Mouse (Mus musculus): ENCODE measurements around the gene Ankrd23.

Ankrd23 gene

DNA sequence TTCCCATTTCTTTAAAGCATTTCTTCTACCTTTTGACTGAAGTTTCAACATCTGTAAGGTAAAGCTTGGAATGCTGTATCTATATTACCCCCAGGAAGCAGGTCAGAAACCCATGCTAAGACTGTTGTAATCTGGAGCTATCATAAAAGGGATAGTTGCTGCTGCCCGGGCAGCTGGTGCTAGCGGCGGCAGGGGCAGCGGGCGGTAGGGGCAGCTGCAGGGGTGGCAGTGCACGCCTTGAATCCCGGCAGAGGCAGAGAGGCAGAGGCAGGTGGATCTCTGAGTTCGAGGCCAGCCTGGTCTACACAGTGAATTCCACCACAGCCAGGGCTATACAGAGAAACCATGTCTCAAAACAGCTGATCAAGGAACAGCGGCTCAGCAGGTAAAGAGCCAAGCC, 6.2 kb upstream of the Ankrd23 start:
- DNase-seq (ENCODE audit: low spot score): no peak

DNA sequence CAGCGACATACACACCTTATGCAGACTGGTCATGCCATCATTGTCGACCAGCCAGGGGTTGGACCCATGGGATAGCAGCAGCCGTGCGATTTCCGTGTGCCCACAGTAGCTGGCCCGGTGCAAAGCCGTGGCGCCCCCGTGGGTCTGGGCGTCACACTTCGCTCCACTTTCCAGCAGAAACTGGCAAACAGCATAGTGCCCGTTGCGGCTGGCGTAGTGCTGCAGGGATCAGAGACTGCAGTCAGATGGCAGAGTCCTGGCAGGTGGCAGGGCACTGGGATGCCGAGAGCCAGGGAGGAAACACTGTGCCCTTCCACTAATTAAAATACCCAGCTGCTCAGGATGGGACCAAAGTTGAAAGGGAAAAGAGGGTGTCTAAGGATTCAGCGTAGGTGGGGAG, 5.2 kb upstream of the Ankrd23 start:
- no peak for DNase-seq (ENCODE audit: low spot score)

DNA sequence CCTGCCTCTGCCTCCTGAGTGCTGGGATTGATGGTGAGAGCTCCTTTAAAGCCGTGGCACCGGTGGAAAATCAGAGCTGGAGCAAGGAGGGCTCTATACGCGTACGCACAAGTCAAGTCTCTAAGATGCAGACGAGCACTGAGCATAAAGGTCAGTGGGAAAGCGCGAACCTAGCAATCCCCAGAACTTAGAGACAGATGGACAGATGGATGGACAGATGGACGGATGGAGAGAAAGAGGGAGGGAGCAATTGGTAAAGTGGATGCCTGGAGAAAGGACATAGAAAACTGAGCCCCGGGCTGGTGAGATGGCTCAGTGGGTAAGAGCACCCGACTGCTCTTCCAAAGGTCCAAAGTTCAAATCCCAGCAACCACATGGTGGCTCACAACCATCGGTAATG, 4.1 kb upstream of the Ankrd23 start:
- DNase-seq (ENCODE audit: low spot score): no peak

DNA sequence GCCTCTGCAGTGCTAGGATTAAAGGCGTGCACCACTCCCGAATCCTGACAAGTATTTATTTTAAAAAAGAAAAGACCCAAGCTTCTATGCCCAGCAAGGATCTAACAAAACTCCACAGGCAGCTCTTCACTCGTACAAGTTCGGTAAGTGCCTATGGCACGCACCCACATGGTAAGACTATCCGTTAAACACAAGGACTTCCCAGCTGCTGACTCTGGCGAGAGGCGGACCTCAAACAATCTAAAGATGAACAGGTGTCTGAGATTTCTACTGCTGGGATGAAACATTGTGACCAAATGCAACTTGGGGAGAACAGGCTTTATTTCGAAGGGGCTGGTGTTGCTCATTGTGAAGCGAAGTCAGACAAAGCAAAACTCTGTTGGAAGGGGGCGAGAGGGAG, 3.4 kb upstream of the Ankrd23 start:
- DNase-seq (ENCODE audit: low spot score): no peak

DNA sequence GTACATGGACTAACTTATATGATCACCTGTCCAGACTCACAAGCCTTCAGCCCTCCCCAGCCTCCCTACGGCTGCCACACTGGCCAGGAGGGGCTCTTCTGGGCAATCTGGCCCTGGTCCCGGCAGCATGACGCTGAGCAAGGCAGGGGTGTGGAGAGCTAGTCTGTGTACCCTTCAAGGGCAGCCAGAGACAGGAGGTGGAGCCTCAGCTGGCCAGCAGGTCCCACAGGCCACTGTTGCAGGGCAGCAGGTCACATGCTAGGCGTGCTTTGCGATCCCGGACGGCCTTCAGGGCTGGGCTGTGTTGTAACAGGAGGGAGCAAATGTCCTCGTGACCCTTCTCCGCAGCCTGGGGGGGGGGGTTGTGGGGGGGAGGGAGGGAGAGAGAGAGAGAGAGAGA, 2.5 kb upstream of the Ankrd23 start, which contains the start of gene Gm42417:
TSS of gene Gm42417 (minus strand) at position 244 of the 400 bp plus-strand sequence.
- peak; percentile 92 for DNase-seq (ENCODE audit: low spot score)

DNA sequence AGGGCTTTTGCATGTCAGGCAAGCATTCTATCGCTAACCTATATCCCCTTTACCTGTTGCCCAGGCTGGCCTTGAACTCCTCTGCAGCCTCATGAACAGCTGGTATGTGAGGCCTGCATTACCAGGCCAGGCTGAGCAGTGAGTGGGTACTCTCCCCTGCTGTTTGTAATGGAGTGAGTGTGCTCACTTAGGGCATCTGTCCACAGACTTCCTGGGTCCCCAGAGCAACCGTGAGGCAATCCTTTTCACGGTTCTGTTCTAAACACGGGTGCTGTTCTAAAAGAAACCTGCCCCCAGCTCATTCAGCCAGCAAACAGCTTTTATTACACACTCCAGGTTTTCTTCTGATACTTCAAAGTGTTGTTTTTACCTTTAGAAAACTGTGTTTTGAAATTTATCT, 2.0 kb upstream of the Ankrd23 start:
- no peak for DNase-seq (ENCODE audit: low spot score)

DNA sequence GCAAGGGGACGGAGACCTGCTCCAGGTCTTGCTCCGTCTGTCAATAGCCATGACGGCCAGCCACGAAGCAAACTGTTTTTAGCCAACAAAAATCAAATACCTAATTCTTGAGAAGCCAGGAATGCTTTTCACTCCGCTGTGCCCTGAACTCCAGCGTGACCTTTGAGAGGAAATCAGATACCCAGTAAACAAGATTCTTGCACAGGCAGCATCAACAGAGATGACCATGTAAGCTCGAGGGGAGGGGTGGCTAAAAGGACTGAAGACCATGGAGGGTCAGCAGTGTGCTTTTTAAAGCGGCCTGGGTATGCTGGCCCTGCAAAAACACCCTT, 320 bp downstream of the Ankrd23 start:
- DNase-seq (ENCODE audit: low spot score): no peak

DNA sequence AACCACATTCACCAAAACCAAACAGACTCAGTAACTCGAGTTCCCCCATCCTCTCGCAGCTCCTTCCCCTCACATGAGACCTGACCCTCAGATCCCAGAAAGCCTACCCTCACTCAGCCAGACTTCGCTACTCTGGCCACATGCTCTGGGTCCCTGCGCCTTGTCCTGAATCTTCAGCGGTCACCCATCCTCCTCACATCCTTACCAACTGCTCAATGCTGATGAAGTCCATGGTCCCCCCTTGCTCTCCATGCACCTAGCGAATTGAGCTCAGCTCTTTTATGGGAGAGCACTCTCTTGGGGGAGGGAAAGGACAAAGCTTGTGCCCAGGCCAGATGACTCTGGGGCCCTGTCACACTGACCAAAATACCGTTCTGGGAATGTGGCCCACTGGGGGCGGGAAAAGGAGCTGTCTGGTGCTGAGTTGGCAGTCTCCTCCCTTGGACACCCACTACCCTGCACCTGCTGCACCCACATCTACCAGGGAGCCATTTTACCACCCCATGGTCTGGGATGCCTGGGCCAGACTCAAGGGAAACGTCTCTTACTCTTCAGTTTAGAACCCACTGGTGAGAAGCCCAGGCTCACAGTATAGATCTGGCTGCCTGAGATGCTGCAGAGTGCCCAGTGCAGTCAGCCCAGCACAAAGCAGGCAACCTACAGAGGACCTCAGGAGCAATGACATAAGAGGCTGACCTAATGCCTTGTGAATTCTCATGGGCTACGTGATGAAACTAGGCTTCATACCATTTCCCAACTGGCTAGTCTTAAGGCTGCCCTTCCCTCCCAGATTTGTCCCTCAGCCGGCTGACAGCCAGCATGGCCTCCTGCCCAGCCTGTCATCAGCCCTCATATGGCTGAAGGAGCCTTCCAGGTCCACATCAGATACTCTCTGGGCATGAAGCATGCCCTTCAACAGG, 946 bp downstream of the Ankrd23 start:
- no peak for DNase-seq (ENCODE audit: low spot score)

DNA sequence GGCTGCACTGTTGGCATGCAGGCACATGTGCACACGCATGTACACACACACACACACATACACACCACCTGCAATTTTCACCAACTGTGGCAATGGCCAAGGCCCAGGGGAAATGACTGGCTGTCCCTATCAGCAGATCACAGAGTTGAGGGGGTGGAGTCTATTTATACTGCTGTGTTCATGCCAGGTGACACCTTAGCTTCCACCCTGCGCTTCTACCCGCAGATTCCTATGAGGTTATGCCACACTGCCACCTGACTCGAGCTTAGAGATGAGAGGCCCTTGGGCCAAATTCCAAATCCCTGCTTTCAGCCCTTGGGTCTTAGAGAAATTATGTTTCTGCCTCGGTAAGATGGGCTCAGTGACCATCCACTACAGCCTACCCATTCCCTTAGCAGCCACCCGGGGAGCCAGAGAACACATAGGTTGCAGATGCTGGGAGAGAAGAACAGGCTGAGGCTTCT, 2.1 kb downstream of the Ankrd23 start:
- no peak for DNase-seq (ENCODE audit: low spot score)

DNA sequence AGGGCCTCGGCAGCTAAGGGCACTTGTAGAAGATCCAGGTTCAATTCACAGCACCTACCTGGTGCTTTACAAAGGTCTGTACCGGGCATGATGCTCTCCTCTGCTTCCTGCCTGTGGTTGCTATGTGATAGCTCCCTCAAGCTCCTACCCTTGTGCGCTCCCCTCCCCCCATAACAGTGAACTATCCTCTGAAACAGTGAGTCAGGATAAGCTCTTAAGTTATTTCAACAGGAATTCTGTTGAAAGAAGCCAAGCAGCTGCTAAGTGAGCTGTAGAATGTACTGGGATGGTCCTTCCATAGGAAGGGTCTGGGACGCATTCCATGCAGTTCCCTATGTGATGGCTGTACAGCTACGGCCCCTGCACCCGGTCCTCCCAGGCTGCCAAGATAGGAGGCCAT, 3.1 kb downstream of the Ankrd23 start:
- no peak for DNase-seq (ENCODE audit: low spot score)

DNA sequence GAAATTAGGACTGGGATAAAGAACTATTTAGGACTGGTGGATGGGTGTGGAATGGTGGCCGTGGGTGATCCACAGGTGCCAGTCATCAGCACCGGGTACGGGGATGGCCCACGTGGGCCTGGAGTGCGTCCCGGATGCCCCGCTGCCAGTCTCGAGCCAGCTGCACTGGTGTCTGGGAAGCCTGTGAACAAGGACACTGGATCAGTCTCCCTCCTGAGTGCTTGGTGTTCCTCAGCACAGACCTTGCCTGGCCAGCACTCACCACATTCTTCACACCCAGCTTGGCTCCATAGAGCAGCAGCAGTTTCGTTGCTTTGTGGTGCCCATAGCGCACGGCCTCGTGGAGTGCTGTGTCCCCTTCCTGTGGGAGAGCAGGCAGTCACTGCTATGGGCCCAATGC, 5.2 kb downstream of the Ankrd23 start:
- no peak for DNase-seq (ENCODE audit: low spot score)

DNA sequence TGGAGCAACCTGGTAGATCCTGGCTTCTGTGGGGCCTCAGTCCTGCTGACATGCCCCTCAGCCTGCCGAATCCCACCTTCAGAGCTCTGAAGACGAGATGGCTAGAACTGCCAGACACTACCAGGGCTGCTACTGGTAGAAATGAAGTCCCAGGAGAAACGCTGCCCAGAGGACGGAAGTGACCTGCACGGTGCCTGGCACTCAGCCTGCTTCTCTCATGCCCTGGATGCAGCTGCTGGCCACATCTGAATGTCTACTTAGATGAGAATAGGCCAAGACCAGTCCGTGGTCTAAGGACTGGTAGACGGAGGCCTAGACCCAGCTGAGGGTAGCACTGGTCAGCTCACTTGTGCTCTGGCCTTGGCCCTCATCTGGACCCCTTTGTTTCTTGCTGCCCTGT, 5.7 kb downstream of the Ankrd23 start:
- no peak for DNase-seq (ENCODE audit: low spot score)

DNA sequence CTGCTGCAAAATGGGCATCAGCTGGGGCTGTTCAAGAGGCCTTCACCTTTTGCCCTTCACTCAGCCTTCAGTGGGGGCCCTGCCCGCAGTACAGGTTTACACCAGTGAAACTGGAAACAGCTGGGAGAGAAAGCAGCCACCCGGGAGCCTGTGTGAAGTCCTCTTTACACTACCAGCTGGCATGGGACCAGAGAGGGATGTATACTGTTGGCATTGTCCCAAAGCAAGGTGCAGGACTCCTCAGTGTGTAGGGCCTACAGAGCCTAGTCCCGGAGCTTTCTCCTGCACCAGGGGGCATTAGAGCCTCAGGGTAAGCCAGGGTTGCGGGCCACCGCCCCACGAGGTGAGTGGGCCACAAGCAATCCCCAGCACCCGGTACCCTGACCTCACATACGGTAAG, 6.2 kb downstream of the Ankrd23 start:
- no peak for DNase-seq (ENCODE audit: low spot score)

DNA sequence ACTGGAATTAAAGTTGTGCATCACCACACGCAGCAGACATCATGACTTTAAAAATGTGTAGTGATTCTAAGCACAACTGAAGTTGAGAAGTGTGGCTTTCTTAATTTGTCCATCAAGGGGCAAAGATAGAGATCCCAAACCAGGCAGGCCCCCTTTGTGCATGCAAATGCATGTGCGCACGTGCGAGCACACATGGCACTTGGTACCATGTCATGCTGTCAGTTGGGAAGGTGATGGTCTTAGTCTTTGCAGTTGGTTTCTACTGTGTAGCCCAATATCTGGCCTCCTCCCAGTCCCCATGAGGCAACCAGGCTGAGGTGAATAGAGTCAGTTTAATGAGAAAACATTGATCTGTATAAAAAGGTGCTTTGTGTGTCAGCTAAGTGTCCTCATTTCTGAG, 6.8 kb downstream of the Ankrd23 start:
- no peak for DNase-seq (ENCODE audit: low spot score)

DNA sequence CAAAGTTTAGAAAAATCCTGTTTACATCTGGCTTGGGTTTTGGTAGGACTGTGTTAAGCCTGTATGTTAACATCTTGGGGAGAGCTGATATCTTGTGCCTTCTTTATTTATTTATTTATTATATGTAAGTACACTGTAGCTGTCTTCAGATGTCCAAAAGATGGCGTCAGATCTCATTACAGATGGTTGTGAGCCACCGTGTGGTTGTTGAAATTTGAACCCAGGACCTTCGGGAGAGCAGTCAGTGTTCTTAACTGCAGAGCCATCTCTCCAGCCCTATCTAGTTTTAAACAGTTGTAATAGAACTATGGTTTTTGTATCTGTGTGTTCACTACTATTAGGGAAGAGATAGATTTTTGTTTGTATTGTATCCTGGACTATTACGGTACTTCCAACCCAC, 7.4 kb downstream of the Ankrd23 start:
- DNase-seq (ENCODE audit: low spot score): no peak

DNA sequence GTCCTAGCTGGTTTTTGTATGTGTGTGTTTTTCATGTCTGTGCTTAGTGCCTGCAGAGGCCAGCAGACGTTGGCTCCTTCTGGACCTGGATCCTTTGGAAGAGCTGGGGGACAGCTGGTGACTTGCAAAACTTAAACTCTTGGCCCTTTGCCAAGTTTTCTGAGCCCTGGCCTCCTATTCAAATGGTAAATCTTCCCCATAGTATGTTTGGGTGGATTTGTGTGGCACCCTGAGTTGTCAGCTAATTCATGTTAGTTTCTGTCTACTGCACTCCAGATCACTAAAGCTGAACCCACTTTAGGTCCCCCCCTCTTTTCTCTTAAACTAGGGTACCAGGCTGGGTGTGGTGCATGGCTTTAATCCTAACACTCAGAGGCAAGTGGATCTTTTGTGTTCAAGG, 8.3 kb downstream of the Ankrd23 start:
- DNase-seq (ENCODE audit: low spot score): no peak

DNA sequence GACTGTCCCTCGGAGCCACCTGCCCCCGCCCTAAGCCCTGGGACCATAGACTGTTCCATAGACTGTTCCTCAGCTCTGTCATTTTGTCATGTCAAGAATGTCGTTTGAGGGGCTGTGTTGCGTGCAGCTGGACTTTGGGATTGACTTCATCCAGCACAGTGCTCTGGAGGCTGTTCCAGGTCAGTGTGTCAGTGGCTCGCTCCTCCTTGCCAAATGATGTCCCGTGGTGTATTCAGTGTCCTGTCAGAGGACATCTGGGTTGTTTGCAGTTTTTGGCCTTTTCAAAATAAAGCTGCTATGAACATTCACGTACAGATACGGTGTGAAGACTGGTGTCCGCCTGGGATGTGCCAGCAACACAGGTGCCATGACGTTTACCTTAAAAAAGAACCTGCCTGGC, 9.8 kb downstream of the Ankrd23 start:
- DNase-seq (ENCODE audit: low spot score): no peak

DNA sequence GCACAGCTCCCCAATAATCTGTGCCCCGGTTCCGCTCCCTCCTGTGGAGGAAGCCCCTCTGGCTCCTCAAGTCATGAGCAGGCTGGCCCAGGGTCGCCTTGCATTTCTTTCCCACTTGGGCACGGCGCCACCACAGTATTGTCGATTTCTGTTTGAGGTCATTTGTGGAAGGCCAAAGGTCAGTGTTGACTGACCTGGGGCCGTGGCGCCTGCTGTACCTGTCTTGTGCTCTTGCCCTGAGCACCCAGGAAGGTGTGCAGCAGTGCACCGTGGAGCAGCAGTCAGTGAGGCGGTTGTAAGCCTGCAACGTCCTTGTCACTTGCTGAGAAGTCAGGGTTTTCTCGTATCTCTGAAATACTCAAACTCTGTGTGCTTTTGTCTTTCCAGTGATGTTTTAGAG, 10.9 kb downstream of the Ankrd23 start:
- no peak for DNase-seq (ENCODE audit: low spot score)

DNA sequence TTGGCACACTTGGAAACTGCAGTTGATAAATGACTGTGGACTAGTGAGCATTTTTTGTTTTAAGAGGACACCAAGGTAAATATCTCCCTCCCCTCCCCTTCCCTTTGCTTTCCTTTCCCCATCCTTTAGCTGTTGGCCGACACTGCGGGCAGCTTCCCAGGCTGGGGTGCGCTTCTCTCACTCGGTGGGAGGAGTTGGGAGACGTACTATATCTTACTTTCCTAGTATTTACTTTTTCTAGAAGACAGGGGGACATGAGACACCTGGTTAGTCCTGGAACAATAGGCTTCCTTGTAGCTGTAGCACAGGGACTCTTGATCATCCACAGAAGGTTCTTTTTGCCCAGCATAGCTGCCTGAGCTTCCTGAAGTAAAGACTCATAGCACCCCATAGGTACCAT, 12.6 kb downstream of the Ankrd23 start:
- DNase-seq (ENCODE audit: low spot score): no peak

DNA sequence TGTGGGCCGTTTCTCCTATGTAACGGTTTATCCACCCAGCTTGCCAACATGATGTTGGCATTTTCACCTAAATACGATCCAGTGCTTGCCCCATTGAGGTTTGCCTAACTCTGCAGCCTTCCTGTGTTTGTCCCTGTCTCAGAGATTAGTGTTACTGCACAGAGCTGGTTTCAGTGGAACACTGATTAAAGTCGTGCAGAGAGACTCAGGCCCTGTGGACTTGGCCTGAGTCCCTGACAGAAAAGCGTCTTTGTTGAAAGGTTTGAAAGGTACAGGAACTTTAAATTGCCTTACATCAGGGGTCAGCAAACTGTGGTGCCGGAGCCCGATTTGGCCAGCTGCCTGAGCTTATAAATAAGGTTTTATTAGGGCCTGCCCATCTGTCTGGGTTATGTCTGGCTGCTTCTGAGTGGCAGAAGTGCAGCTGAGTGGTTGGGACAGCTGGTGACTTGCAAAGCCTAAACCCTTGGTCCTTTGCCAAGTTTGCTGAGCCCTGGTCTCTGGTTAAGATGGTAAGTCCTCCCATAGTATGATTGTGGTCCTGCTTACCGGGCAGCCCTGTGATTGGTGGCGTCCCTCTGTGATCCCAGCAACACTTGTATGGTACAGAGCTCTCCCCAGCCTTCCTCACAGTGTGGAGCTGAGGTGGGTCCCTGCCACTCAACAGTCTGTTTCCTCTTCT, 13.2 kb downstream of the Ankrd23 start:
- DNase-seq (ENCODE audit: low spot score): no peak

DNA sequence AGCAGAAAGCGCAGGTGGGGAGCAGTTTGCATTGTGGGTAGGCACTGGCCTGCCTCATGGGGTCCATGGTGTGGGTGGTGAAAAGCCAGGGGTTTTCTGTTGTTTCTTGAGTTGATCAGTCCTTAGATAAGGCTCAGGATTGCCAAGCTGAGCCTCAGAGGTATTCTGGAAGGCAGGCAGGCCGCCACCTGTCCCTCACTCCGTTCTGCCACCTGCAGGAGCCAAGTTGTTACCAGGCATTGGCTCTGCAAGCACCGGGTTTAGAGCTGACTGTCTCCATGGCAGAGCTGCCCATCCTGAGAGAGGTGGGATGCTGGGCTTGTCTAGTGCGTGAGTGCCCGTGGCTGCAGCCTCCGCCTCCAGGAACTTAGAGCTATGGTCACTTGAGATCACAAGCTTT, 14.5 kb downstream of the Ankrd23 start:
- no peak for DNase-seq (ENCODE audit: low spot score)

DNA sequence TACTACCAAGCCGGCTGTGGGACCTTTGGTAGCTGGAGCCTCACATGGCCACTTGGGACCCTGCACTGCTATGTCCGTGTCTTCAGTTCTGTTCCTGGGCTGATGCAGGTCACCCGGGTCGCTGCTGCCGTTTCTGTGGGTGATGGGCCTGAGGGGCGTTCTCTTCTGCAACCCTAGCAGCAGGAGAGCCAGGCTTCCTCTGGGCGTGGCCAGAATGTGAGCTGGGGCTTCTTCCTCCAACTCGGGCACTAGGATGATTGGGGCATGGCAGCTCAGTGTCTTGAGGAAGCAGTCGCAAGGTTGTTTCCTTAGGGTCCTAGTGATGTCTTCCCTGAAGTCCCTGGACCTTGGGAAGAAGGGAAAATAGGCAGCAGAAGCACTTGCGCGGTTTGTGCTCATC, 17.1 kb downstream of the Ankrd23 start:
- no peak for DNase-seq (ENCODE audit: low spot score)

DNA sequence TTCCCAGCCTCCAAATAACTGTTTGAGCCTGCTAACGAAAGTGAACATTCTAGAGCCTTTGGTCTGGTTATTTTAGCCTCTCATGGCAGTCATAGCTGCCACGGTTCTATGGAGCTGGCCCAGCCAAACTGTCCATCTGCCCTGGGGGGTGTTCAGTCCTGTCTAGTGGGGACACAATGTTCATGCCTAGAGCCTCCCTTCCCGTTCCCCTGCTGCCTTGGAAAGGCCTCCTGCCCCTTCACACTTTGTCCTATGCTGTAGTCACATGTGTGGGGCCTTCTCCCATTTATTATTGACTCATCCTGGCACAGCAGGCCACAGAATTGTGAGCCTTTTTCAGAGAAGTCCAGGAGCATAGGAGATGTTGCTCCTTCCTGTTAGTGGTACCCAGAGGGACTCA, 18.4 kb downstream of the Ankrd23 start:
- no peak for DNase-seq (ENCODE audit: low spot score)

DNA sequence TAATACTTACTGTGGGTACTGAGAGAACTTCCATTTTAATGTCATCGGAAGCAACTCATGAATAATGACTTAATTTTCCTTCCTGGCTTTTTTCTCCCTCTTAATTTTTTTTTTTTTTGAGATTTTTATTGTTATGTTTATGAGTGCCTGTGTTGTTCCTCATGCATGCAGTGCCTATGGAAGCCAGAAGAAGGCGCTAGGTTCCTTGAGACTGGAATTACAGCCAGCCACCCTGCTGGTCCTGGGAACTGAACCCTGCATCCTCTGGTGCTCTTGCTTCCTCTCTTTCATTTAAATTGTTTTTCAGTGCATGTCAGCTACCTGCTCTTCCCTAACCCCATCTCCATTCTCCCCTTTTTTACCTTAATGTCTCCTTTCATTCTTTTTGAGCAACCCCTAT, 23.0 kb downstream of the Ankrd23 start:
- peak; percentile 18 for DNase-seq (ENCODE audit: low spot score)
